Mouse (Mus musculus) CH12.LX (cell line): ENCODE data around the gene Tes3-ps. TPM values are rescaled to one million over a fixed set of nuclear protein-coding genes. Genes with fewer than 3 reads are reported as not detected.

Experiments
- DNase-seq: peaks from one replicate; pipeline ENCODE4 v3.0.0-alpha.2; 2013; ENCODE audit errors: extremely low read depth
- H3K27ac ChIP-seq: 2 replicates; pipeline ENCODE4 v1.5.1; 2012; ENCODE audit warnings: low read depth, mild to moderate bottlenecking, control low read depth, moderate library complexity; ENCODE audit not compliant: insufficient read depth
- H3K27me3 ChIP-seq: replicated peaks from 2 replicates; pipeline ENCODE3; 2012; ENCODE audit warnings: inconsistent platforms
- H3K36me3 ChIP-seq, 2 experiments: replicated peaks in 1 of 2; 2 replicates each; pipeline versions ENCODE3 to v1.6.1; 2012; ENCODE audit warnings: inconsistent platforms in 1 of 2, low read length in 1 of 2, mild to moderate bottlenecking in 1 of 2, mixed read lengths in 1 of 2, moderate library complexity in 1 of 2; ENCODE audit not compliant: control insufficient read depth in 1 of 2, insufficient read depth in 1 of 2
- H3K4me1 ChIP-seq, 2 experiments: 2 replicates each; pipeline ENCODE4 v1.6.1; 2012; ENCODE audit warnings: inconsistent platforms in 1 of 2, moderate library complexity in 1 of 2; ENCODE audit not compliant: insufficient read depth in 2 of 2, control insufficient read depth in 1 of 2
- H3K4me2 ChIP-seq: 2 replicates; pipeline ENCODE4 v1.6.1; 2012; ENCODE audit warnings: low read depth, mild to moderate bottlenecking, control low read depth; ENCODE audit not compliant: poor library complexity, insufficient read depth, severe bottlenecking
- H3K4me3 ChIP-seq, 3 experiments: fragments of 150-350 bp in 1 of 3; sonication (generic) in 1 of 3; replicated peaks in 1 of 3; 2 replicates each; pipeline versions ENCODE3 to v1.5.1; 2011 to 2012; ENCODE audit warnings: low read depth in 2 of 3, low read length in 2 of 3, mild to moderate bottlenecking in 2 of 3, moderate library complexity in 2 of 3, control low read depth in 1 of 3, improper control_type of control experiment in 1 of 3, inconsistent platforms in 1 of 3, mixed read lengths in 1 of 3; ENCODE audit not compliant: poor library complexity in 1 of 3
- H3K79me2 ChIP-seq: replicated peaks from 2 replicates; pipeline ENCODE4 v1.6.1; 2012; ENCODE audit warnings: mild to moderate bottlenecking, moderate library complexity; ENCODE audit not compliant: control insufficient read depth, poor library complexity, insufficient read depth, severe bottlenecking; ENCODE audit errors: extremely low read depth
- H3K9ac ChIP-seq: 2 replicates; pipeline ENCODE4 v1.6.1; 2012; ENCODE audit warnings: low read depth, mild to moderate bottlenecking, control low read depth, moderate library complexity; ENCODE audit not compliant: insufficient read depth
- H3K9me3 ChIP-seq: replicated peaks from 2 replicates; pipeline ENCODE3; 2012; ENCODE audit warnings: low read length, inconsistent platforms, mixed read lengths
- CHD1 ChIP-seq: IDR thresholded peaks from 2 replicates; pipeline ENCODE4 v1.6.1; 2012; ENCODE audit warnings: low read depth, low read length, improper control_type of control experiment, inconsistent platforms
- CHD2 ChIP-seq: IDR thresholded peaks from 2 replicates; pipeline ENCODE4 v1.6.1; 2011; ENCODE audit warnings: low read length, improper control_type of control experiment
- ELF1 ChIP-seq: IDR thresholded peaks from 2 replicates; pipeline ENCODE4 v1.6.1; 2014; ENCODE audit warnings: low read depth, mild to moderate bottlenecking, inconsistent platforms, low read length, improper control_type of control experiment
- EP300 ChIP-seq: IDR thresholded peaks from 2 replicates; pipeline ENCODE4 v1.6.1; 2011; ENCODE audit warnings: low read length, improper control_type of control experiment
- ETS1 ChIP-seq: conservative IDR thresholded peaks from 2 replicates; pipeline ENCODE4 v1.6.1; 2012; ENCODE audit warnings: low read depth, mild to moderate bottlenecking, inconsistent platforms, low read length, improper control_type of control experiment, moderate library complexity
- GABPA ChIP-seq: IDR thresholded peaks from 2 replicates; pipeline ENCODE4 v1.6.1; 2012; ENCODE audit warnings: low read depth, low read length, improper control_type of control experiment, inconsistent platforms; ENCODE audit not compliant: insufficient replicate concordance
- KAT2A ChIP-seq: IDR thresholded peaks from 2 replicates; pipeline ENCODE4 v1.6.1; 2012; ENCODE audit warnings: low read length, improper control_type of control experiment, inconsistent platforms; ENCODE audit not compliant: insufficient replicate concordance
- MAFK ChIP-seq: IDR thresholded peaks from 2 replicates; pipeline ENCODE4 v1.6.1; 2011; ENCODE audit warnings: low read length, improper control_type of control experiment; ENCODE audit not compliant: insufficient replicate concordance
- MXI1 ChIP-seq: IDR thresholded peaks from 2 replicates; pipeline ENCODE4 v1.6.1; 2011; ENCODE audit warnings: mild to moderate bottlenecking, low read depth, low read length, improper control_type of control experiment
- MYC ChIP-seq: IDR thresholded peaks from 2 replicates; pipeline ENCODE4 v1.6.1; 2011; ENCODE audit warnings: low read depth, mild to moderate bottlenecking, improper control_type of control experiment, low read length
- NELFE ChIP-seq: IDR thresholded peaks from 2 replicates; pipeline ENCODE4 v1.6.1; 2011; ENCODE audit warnings: low read depth, low read length, improper control_type of control experiment
- NRF1 ChIP-seq: IDR thresholded peaks from 2 replicates; pipeline ENCODE4 v1.6.1; 2014; ENCODE audit warnings: low read depth, mild to moderate bottlenecking, inconsistent platforms, low read length, improper control_type of control experiment, moderate library complexity
- PAX5 ChIP-seq: IDR thresholded peaks from 2 replicates; pipeline ENCODE4 v1.6.1; 2012; ENCODE audit warnings: low read length, inconsistent platforms, mixed read lengths
- POLR2A ChIP-seq: IDR thresholded peaks from 2 replicates; pipeline ENCODE4 v1.6.1; 2011; ENCODE audit warnings: low read depth, mild to moderate bottlenecking, improper control_type of control experiment, low read length
- POLR2AphosphoS2 ChIP-seq: IDR thresholded peaks from 2 replicates; pipeline ENCODE4 v1.6.1; 2011; ENCODE audit warnings: low read depth, low read length, improper control_type of control experiment
- UBTF ChIP-seq: IDR thresholded peaks from 2 replicates; pipeline ENCODE4 v1.6.1; 2012; ENCODE audit warnings: low read depth, mild to moderate bottlenecking, inconsistent platforms, low read length, improper control_type of control experiment, moderate library complexity
- USF1 ChIP-seq: IDR thresholded peaks from 2 replicates; pipeline ENCODE4 v1.6.1; 2014; ENCODE audit warnings: low read depth, mild to moderate bottlenecking, inconsistent platforms, low read length, improper control_type of control experiment
- USF2 ChIP-seq: conservative IDR thresholded peaks from 2 replicates; pipeline ENCODE4 v1.6.1; 2011; ENCODE audit warnings: low read depth, low read length, improper control_type of control experiment
- ZC3H11A ChIP-seq: IDR thresholded peaks from 2 replicates; pipeline ENCODE4 v1.6.1; 2012; ENCODE audit warnings: low read depth, mild to moderate bottlenecking, inconsistent platforms, low read length, improper control_type of control experiment
- ZNF384 ChIP-seq: IDR thresholded peaks from 2 replicates; pipeline ENCODE4 v1.6.1; 2012; ENCODE audit warnings: low read depth, low read length, improper control_type of control experiment, inconsistent platforms
- dilution Hi-C: fragments of 300-500 bp; cut with MboI; formaldehyde crosslinking; loops from 2 replicates; pipeline ENCODE4 v1.14.3; 2020; ENCODE audit warnings: low sequenced_read_pairs; ENCODE audit not compliant: extremely low pct_unique_long_range_greater_than_20kb, extremely low pct_ligation_motif_present
- in situ Hi-C: fragments of 300-500 bp; cut with MboI; formaldehyde crosslinking; loops from 3 replicates; pipeline ENCODE4 v1.14.3; 2019; ENCODE audit warnings: low sequenced_read_pairs, low pct_ligation_motif_present, low pct_unique_long_range_greater_than_20kb, mixed read lengths
- polyA plus RNA-seq: library from polyadenylated mRNA; unstranded; fragments of >175 nt; gene quantifications from 2 replicates; pipeline ENCODE4 v1.2.1, GENCODE M21; 2012; ENCODE audit warnings: low read depth; ENCODE audit not compliant: insufficient read length
- total RNA-seq, 2 experiments: library from RNA; depleted of rRNA; stranded (reverse); fragments of 300-350 nt in 1 of 2; fragments of >200 nt in 1 of 2; gene quantifications; 2 replicates each; pipeline ENCODE4 v1.2.3; 2012 to 2014

Gene Tes3-ps
- total and polyA plus RNA-seq, 3 experiments, result 0.25 to 2.3 (median 1.6) TPM

DNA sequence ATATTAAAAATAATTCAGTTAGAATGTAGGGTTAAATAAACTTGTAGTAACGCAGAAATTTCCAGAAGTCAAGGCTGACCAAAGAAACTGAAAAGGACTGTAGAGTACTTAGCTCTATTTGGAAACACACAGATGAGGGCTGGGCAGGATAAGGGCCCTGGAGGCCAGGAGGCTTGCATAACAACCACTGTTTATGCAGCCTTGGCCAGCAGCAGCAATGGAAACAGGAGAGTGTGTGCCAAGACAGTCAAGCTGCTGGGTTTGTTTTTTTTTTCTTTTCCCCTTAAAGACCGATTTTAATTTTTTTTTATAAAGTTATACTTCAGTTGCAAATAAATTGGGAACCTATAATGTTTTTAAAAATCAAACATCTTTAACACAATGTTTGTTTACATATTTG lies 13.1 kb upstream of the Tes3-ps start:
- TF ChIP-seq ELF1 (no peak), KAT2A (no peak), ETS1 (no peak), UBTF (no peak), PAX5 (no peak), ZNF384 (no peak), MYC (no peak), NELFE (no peak), USF1 (no peak), EP300 (no peak), GABPA (no peak), ZC3H11A (no peak), CHD2 (no peak), POLR2A (no peak), MXI1 (no peak), CHD1 (no peak)
- no peak overlapping the region for H3K4me2 ChIP-seq
- no peaks in the 10 kb centered on the region for H3K9me3 ChIP-seq
- no peak for DNase-seq
- no peak overlapping the region for H3K9ac ChIP-seq
- no peak overlapping the region for H3K27ac ChIP-seq
- no peaks in the 10 kb centered on the region for H3K27me3 ChIP-seq
- H3K4me1 ChIP-seq, result no peaks in the 10 kb centered on the region
- no peaks in the 10 kb centered on the region for H3K79me2 ChIP-seq
- H3K4me3 ChIP-seq, result no peak overlapping the region
- dilution Hi-C loops (no loop called here), in situ Hi-C loops (no loop called here)
- no peaks in the 10 kb centered on the region for H3K36me3 ChIP-seq

GRCm38 (mm10) chr13:49480551-49480950 lies 12.6 kb upstream of the Tes3-ps start:
- Histone ChIP-seq H3K36me3 (no peaks in the 10 kb centered on the region), H3K79me2 (no peaks in the 10 kb centered on the region), H3K27me3 (no peaks in the 10 kb centered on the region), H3K9me3 (no peaks in the 10 kb centered on the region), H3K9ac (no peak overlapping the region)
- TF ChIP-seq USF1, result no peak
- TF ChIP-seq ZNF384, result no peak
- TF ChIP-seq MAFK, result no peak
- no peak for TF ChIP-seq USF2
- TF ChIP-seq KAT2A, result no peak
- TF ChIP-seq POLR2AphosphoS2, result no peak
- TF ChIP-seq UBTF, result no peak
- no peak for TF ChIP-seq NRF1
- TF ChIP-seq, all 38 proteins: peak for 0
- dilution Hi-C loops, result no loop called here
- no peak overlapping the region for H3K4me3 ChIP-seq
- no peak overlapping the region for H3K4me2 ChIP-seq
- no peaks in the 10 kb centered on the region for H3K4me1 ChIP-seq
- in situ Hi-C loops, result no loop called here
- H3K27ac ChIP-seq, result no peak overlapping the region
- no peak for DNase-seq
